Mouse (Mus musculus): ENCODE results near the gene Cox5b. TPM values are rescaled to one million over a fixed set of nuclear protein-coding genes. Genes with fewer than 3 reads are reported as not detected.
"Not testable (repeated sequence)": the region's sequence is repeated elsewhere in the genome, so short reads cannot be mapped to it uniquely, and the experiment has no call there.

The Cox5b gene
- total RNA-seq (2015) (370 and 491 TPM in 2 replicates), total RNA-seq (2017) (820 and 835 TPM in 2 replicates)

- ATAC-seq (ENCODE audit: poor library complexity, severe bottlenecking): peak; percentile 98
Observed at GRCm38 (mm10) chr1:36691271-36692155, at the start of gene Cox5b. Gene Cox5b (plus strand): TSS chr1:36691449.

- no peak for ATAC-seq (ENCODE audit: poor library complexity, severe bottlenecking)
Observed at GRCm38 (mm10) chr1:36643957-36644614, 47.2 kb upstream of the Cox5b start.

- ATAC-seq (ENCODE audit: poor library complexity, severe bottlenecking): no peak
Observed at GRCm38 (mm10) chr1:36644615-36645007, 46.6 kb upstream of the Cox5b start.

GRCm38 (mm10) chr1:36646285-36646684 lies 45.0 kb upstream of the Cox5b start:
- ATAC-seq (ENCODE audit: poor library complexity, severe bottlenecking): no peak

- ATAC-seq (ENCODE audit: poor library complexity, severe bottlenecking): no peak
Observed at GRCm38 (mm10) chr1:36647631-36648030, 43.6 kb upstream of the Cox5b start.

GRCm38 (mm10) chr1:36655039-36655438 lies 36.2 kb upstream of the Cox5b start:
- ATAC-seq (ENCODE audit: poor library complexity, severe bottlenecking): no peak

GRCm38 (mm10) chr1:36656233-36656632 lies 35.0 kb upstream of the Cox5b start:
- no peak for ATAC-seq (ENCODE audit: poor library complexity, severe bottlenecking)

- no peak for ATAC-seq (ENCODE audit: poor library complexity, severe bottlenecking)
Observed at GRCm38 (mm10) chr1:36657658-36658415, 33.4 kb upstream of the Cox5b start.

- no peak for ATAC-seq (ENCODE audit: poor library complexity, severe bottlenecking)
Observed at GRCm38 (mm10) chr1:36658621-36659399, 32.4 kb upstream of the Cox5b start.

- ATAC-seq (ENCODE audit: poor library complexity, severe bottlenecking): no peak
Observed at GRCm38 (mm10) chr1:36664457-36664856, 26.8 kb upstream of the Cox5b start.

GRCm38 (mm10) chr1:36665165-36665723 lies 26.0 kb upstream of the Cox5b start:
- ATAC-seq (ENCODE audit: poor library complexity, severe bottlenecking): no peak

GRCm38 (mm10) chr1:36665934-36666333 lies 25.3 kb upstream of the Cox5b start:
- ATAC-seq (ENCODE audit: poor library complexity, severe bottlenecking): no peak

- ATAC-seq (ENCODE audit: poor library complexity, severe bottlenecking): not testable (repeated sequence)
Observed at GRCm38 (mm10) chr1:36668007-36668406, 23.2 kb upstream of the Cox5b start.

GRCm38 (mm10) chr1:36670256-36670655 lies 21.0 kb upstream of the Cox5b start:
- ATAC-seq (ENCODE audit: poor library complexity, severe bottlenecking): no peak

- ATAC-seq (ENCODE audit: poor library complexity, severe bottlenecking): no peak
Observed at GRCm38 (mm10) chr1:36671260-36671659, 20.0 kb upstream of the Cox5b start.

- ATAC-seq (ENCODE audit: poor library complexity, severe bottlenecking): no peak
Observed at GRCm38 (mm10) chr1:36672648-36673350, 18.4 kb upstream of the Cox5b start.

GRCm38 (mm10) chr1:36674936-36675335 lies 16.3 kb upstream of the Cox5b start:
- ATAC-seq (ENCODE audit: poor library complexity, severe bottlenecking): no peak

GRCm38 (mm10) chr1:36680893-36681292 lies 10.4 kb upstream of the Cox5b start:
- ATAC-seq (ENCODE audit: poor library complexity, severe bottlenecking): no peak

- no peak for ATAC-seq (ENCODE audit: poor library complexity, severe bottlenecking)
Observed at GRCm38 (mm10) chr1:36682620-36683355, 8.5 kb upstream of the Cox5b start, which contains the start of gene Fam178b. Gene Fam178b (minus strand): TSS chr1:36683183.
